Mouse (Mus musculus) large intestine, adult 2 months (tissue): ENCODE results near the gene Pglyrp2. TPM values are rescaled to one million over a fixed set of nuclear protein-coding genes. Genes with fewer than 3 reads are reported as not detected.

Source experiments
- DNase-seq: peaks from one replicate; pipeline ENCODE4 v3.0.0-alpha.2; 2012; ENCODE audit warnings: low read depth, low spot score
- WGBS: fragments of 180-500 bp; shearing (Covaris S2); methylation state at CpG from one replicate; pipeline ENCODE4 v1.1.7; 2018; 5-methylcytosine and 5-hydroxymethylcytosine counted together
- polyA plus RNA-seq: library from polyadenylated mRNA; depleted of rRNA; stranded (reverse); fragments of >200 nt; gene quantifications from 2 replicates; pipeline ENCODE4 v1.2.3, GENCODE M21; 2012; rRNA removed

Gene Pglyrp2
- 5.5 and 6.0 TPM in 2 replicates for polyA plus RNA-seq

GRCm38 (mm10) chr17:32424034-32424433, at the start of gene Pglyrp2:
Gene Pglyrp2, minus strand, starts transcription at chr17:32424167.
- 81% methylated on average over 2 of the region's 2 CpGs for WGBS
- DNase-seq: no peak

- no peak for DNase-seq
- 46% methylated on average over 7 of the region's 7 CpGs for WGBS
These were observed 48.2 kb upstream of the Pglyrp2 start for GRCm38 (mm10) chr17:32472176-32472575.

- 81% methylated on average over 4 of the region's 4 CpGs for WGBS
- DNase-seq: no peak
These were observed 46.8 kb upstream of the Pglyrp2 start for GRCm38 (mm10) chr17:32470795-32471194.

GRCm38 (mm10) chr17:32468494-32468893, 44.5 kb upstream of the Pglyrp2 start:
- 36% methylated on average over 7 of the region's 7 CpGs for WGBS
- no peak for DNase-seq

- no peak for DNase-seq
- WGBS: 14% methylated on average over 2 of the region's 2 CpGs
These were observed 31.0 kb upstream of the Pglyrp2 start for GRCm38 (mm10) chr17:32454997-32455396.

- WGBS: 35% methylated on average over 4 of the region's 4 CpGs
- DNase-seq: no peak
These were observed 30.2 kb upstream of the Pglyrp2 start for GRCm38 (mm10) chr17:32454188-32454587.

GRCm38 (mm10) chr17:32452482-32452881, 28.5 kb upstream of the Pglyrp2 start, which contains the start of gene Cyp4f39:
Gene Cyp4f39, plus strand, starts transcription at chr17:32452723.
- DNase-seq: no peak
- 3% methylated on average over 19 of the region's 19 CpGs for WGBS

GRCm38 (mm10) chr17:32450844-32451537, 27.0 kb upstream of the Pglyrp2 start:
- no peak for DNase-seq
- 27% methylated on average over 2 of the region's 2 CpGs for WGBS

GRCm38 (mm10) chr17:32449042-32449441, 25.1 kb upstream of the Pglyrp2 start:
- DNase-seq: no peak
- WGBS: 100% methylated on average over 1 of the region's 1 CpGs

- no peak for DNase-seq
These were observed 23.2 kb upstream of the Pglyrp2 start for GRCm38 (mm10) chr17:32447195-32447594.

- no peak for DNase-seq
- WGBS: 58% methylated on average over 5 of the region's 5 CpGs
These were observed 21.0 kb upstream of the Pglyrp2 start for GRCm38 (mm10) chr17:32445016-32445415.

GRCm38 (mm10) chr17:32443245-32443644, 19.3 kb upstream of the Pglyrp2 start:
- DNase-seq: no peak
- WGBS: 69% methylated on average over 6 of the region's 6 CpGs

- WGBS: 91% methylated on average over 4 of the region's 4 CpGs
- DNase-seq: no peak
These were observed 13.1 kb upstream of the Pglyrp2 start for GRCm38 (mm10) chr17:32437106-32437505.

- 73% methylated on average over 5 of the region's 5 CpGs for WGBS
- DNase-seq: no peak
These were observed 11.2 kb upstream of the Pglyrp2 start for GRCm38 (mm10) chr17:32435151-32435550.

GRCm38 (mm10) chr17:32434324-32434723, 10.4 kb upstream of the Pglyrp2 start:
- 58% methylated on average over 4 of the region's 4 CpGs for WGBS
- DNase-seq: no peak

GRCm38 (mm10) chr17:32431972-32432371, 8.0 kb upstream of the Pglyrp2 start:
- 49% methylated on average over 3 of the region's 3 CpGs for WGBS
- DNase-seq: no peak

- no peak for DNase-seq
These were observed 2.6 kb upstream of the Pglyrp2 start for GRCm38 (mm10) chr17:32426610-32427009.

- DNase-seq: no peak
- 77% methylated on average over 8 of the region's 8 CpGs for WGBS
These were observed 3.2 kb downstream of the Pglyrp2 start for GRCm38 (mm10) chr17:32420781-32421180.

GRCm38 (mm10) chr17:32419989-32420388, 4.0 kb downstream of the Pglyrp2 start:
- WGBS: 23% methylated on average over 2 of the region's 2 CpGs
- no peak for DNase-seq

- 92% methylated on average over 14 of the region's 14 CpGs for WGBS
- no peak for DNase-seq
These were observed 7.2 kb downstream of the Pglyrp2 start for GRCm38 (mm10) chr17:32416771-32417170.

- no peak for DNase-seq
- 38% methylated on average over 24 of the region's 24 CpGs for WGBS
These were observed 8.4 kb downstream of the Pglyrp2 start for GRCm38 (mm10) chr17:32415417-32416020.
